Mouse (Mus musculus): ENCODE measurements around the gene Raet1d.
"Not testable (repeated sequence)": the region's sequence is repeated elsewhere in the genome, so short reads cannot be mapped to it uniquely, and the experiment has no call there.

GRCm38 (mm10) chr10:22413702-22414494 is 53.5 kb downstream of the Raet1d start:
- not testable (repeated sequence) for TF ChIP-seq CTCF, POLR2A (IDR thresholded peaks at IDR 0.05; ENCODE audit: insufficient read depth, low read depth, low read length)

Data from olfactory bulb, adult 2 months (tissue).